Mouse (Mus musculus): ENCODE measurements at regions not wholly inside any gene's neighbourhood (a gene's known extent, or its start where the extent isn't known, plus 50 kb on each side); places are given as distances from the start of the nearest gene placed in this dataset.

DNA sequence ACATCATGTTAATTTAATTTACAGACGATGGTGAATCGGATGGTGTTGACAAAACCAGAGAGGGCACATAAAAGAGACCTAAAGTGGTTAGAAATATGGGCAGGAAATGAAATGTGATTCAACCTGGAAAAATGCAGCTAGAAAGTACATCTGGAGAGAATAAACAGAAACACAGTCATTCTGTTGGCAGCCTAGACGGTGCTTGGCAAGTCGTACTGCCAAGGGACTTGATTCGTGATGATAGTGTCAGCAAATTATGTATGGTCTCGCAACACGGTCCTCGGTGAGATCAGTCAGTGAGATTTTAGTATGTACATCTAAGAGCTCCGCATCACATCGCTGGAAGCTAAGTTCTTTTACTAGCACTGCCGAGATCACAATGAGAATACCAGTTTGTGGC, 338.3 kb upstream of the Pmfbp1 start:
- TF ChIP-seq CTCF (IDR thresholded peaks at IDR 0.05; ENCODE audit: extremely low read depth, insufficient read length, insufficient replicate concordance, low read depth, low read length): no peak
- TF ChIP-seq POLR2A (IDR thresholded peaks at IDR 0.05; ENCODE audit: low read depth, low read length): no peak
